Mouse (Mus musculus): ENCODE results near the gene Olfr629.

DNA sequence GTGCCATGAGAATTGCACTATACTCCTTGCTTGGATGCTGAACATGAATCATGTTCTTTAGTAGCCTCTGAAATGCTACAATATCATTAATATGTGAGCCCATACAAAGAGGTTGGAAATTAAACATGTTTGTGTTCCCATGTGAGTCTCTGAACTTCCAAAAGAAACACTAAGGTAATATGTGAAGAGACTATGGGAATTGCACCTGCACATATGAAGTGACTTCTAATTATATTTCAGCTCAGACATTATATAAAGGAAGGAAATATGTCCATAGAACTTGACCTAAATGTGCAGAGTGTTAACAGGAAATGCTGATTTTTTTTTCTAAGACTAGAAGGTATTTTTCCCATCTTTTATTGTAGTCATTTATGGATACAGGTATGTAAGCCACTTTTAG lies 30.4 kb downstream of the Olfr629 start, which contains the start of gene Olfr243:
- TF ChIP-seq POLR2A (IDR thresholded peaks at IDR 0.05; ENCODE audit: control insufficient read depth, extremely low read depth, insufficient read depth, low read length, poor library complexity) (no peak), CTCF (IDR thresholded peaks at IDR 0.05; ENCODE audit: borderline replicate concordance, control insufficient read depth, extremely low read depth, insufficient read depth, low read length, poor library complexity) (no peak)

Data from thymus, adult 2 months (tissue).